Mouse (Mus musculus) cerebellum, postnatal 14 days (tissue): Measurements from ENCODE around the gene Pmfbp1.
"Not testable (repeated sequence)": the region's sequence is repeated elsewhere in the genome, so short reads cannot be mapped to it uniquely, and the experiment has no call there.

Experiments used
- DNase-seq, 2 experiments: peaks; one replicate each; pipeline ENCODE4 v3.0.0; 2021; ENCODE audit warnings: mixed read lengths in 2 of 2

Pmfbp1 gene

GRCm38 (mm10) chr8:109493727-109494126 is at the start of gene Pmfbp1:
Gene Pmfbp1 (plus strand): TSS chr8:109494027.
- DNase-seq = no peak

- not testable (repeated sequence) for DNase-seq
Observed at GRCm38 (mm10) chr8:109446896-109447295, 46.9 kb upstream of the Pmfbp1 start.

- DNase-seq = no peak
Observed at GRCm38 (mm10) chr8:109451000-109451399, 42.8 kb upstream of the Pmfbp1 start.

- DNase-seq = peak in 1 of 2 experiments; percentile 26
Observed at GRCm38 (mm10) chr8:109455113-109455512, 38.7 kb upstream of the Pmfbp1 start.

GRCm38 (mm10) chr8:109457387-109457786 is 36.4 kb upstream of the Pmfbp1 start:
- no peak for DNase-seq

- peak; percentile 36 to 53 for DNase-seq
Observed at GRCm38 (mm10) chr8:109458580-109458979, 35.2 kb upstream of the Pmfbp1 start.

- peak; percentile 22 to 39 for DNase-seq
Observed at GRCm38 (mm10) chr8:109463075-109463474, 30.8 kb upstream of the Pmfbp1 start.

GRCm38 (mm10) chr8:109463677-109464313 is 30.0 kb upstream of the Pmfbp1 start:
- peak; percentile 19 to 22 for DNase-seq

GRCm38 (mm10) chr8:109464451-109464891 is 29.4 kb upstream of the Pmfbp1 start:
- DNase-seq = peak; percentile 67 to 71

- peak in 1 of 2 experiments; percentile 24 for DNase-seq
Observed at GRCm38 (mm10) chr8:109465056-109465455, 28.8 kb upstream of the Pmfbp1 start.

GRCm38 (mm10) chr8:109465761-109466160 is 28.1 kb upstream of the Pmfbp1 start:
- DNase-seq = no peak

GRCm38 (mm10) chr8:109467516-109467915 is 26.3 kb upstream of the Pmfbp1 start:
- DNase-seq = peak; percentile 20 to 34

- no peak for DNase-seq
Observed at GRCm38 (mm10) chr8:109468112-109468511, 25.7 kb upstream of the Pmfbp1 start.

GRCm38 (mm10) chr8:109471876-109472275 is 22.0 kb upstream of the Pmfbp1 start:
- DNase-seq = no peak

- DNase-seq = no peak
Observed at GRCm38 (mm10) chr8:109472400-109472799, 21.4 kb upstream of the Pmfbp1 start.

GRCm38 (mm10) chr8:109474442-109475121 is 19.2 kb upstream of the Pmfbp1 start:
- DNase-seq = no peak

- DNase-seq = no peak
Observed at GRCm38 (mm10) chr8:109475436-109475835, 18.4 kb upstream of the Pmfbp1 start.

- DNase-seq = no peak
Observed at GRCm38 (mm10) chr8:109478586-109478985, 15.2 kb upstream of the Pmfbp1 start.

GRCm38 (mm10) chr8:109484741-109485140 is 9.1 kb upstream of the Pmfbp1 start:
- no peak for DNase-seq

- no peak for DNase-seq
Observed at GRCm38 (mm10) chr8:109485530-109485929, 8.3 kb upstream of the Pmfbp1 start.

GRCm38 (mm10) chr8:109492785-109493184 is 1.0 kb upstream of the Pmfbp1 start:
- no peak for DNase-seq

- DNase-seq = no peak
Observed at GRCm38 (mm10) chr8:109494601-109495000, 774 bp downstream of the Pmfbp1 start.

GRCm38 (mm10) chr8:109497431-109497830 is 3.6 kb downstream of the Pmfbp1 start:
- no peak for DNase-seq

- no peak for DNase-seq
Observed at GRCm38 (mm10) chr8:109499009-109499717, 5.3 kb downstream of the Pmfbp1 start.
